Mouse (Mus musculus): ENCODE data around the gene Aldh2.

- TF ChIP-seq CTCF (IDR thresholded peaks at IDR 0.05; ENCODE audit: borderline replicate concordance, insufficient read depth, low read depth, low read length) (no peak; the same call in 1 of the 2 replicates), POLR2A (IDR thresholded peaks at IDR 0.05; ENCODE audit: borderline replicate concordance, insufficient read depth, low read length) (peak; percentile 99)
Observed at GRCm38 (mm10) chr5:121618592-121619513, 25.2 kb upstream of the Aldh2 start, which contains the start of gene Acad12.
